Mouse (Mus musculus) CH12.LX (cell line): ENCODE measurements at regions not wholly inside any gene's neighbourhood (a gene's known extent, or its start where the extent isn't known, plus 50 kb on each side); places are given as distances from the start of the nearest gene placed in this dataset.

ENCODE experiments used
- DNase-seq: peaks from one replicate; pipeline ENCODE4 v3.0.0-alpha.2; 2013; ENCODE audit errors: extremely low read depth
- H3K27ac ChIP-seq: 2 replicates; pipeline ENCODE4 v1.5.1; 2012; ENCODE audit warnings: low read depth, mild to moderate bottlenecking, control low read depth, moderate library complexity; ENCODE audit not compliant: insufficient read depth
- H3K27me3 ChIP-seq: replicated peaks from 2 replicates; pipeline ENCODE3; 2012; ENCODE audit warnings: inconsistent platforms
- H3K36me3 ChIP-seq, 2 experiments: replicated peaks in 1 of 2; 2 replicates each; pipeline versions ENCODE3 to v1.6.1; 2012; ENCODE audit warnings: inconsistent platforms in 1 of 2, low read length in 1 of 2, mild to moderate bottlenecking in 1 of 2, mixed read lengths in 1 of 2, moderate library complexity in 1 of 2; ENCODE audit not compliant: control insufficient read depth in 1 of 2, insufficient read depth in 1 of 2
- H3K4me1 ChIP-seq, 2 experiments: 2 replicates each; pipeline ENCODE4 v1.6.1; 2012; ENCODE audit warnings: inconsistent platforms in 1 of 2, moderate library complexity in 1 of 2; ENCODE audit not compliant: insufficient read depth in 2 of 2, control insufficient read depth in 1 of 2
- H3K4me2 ChIP-seq: 2 replicates; pipeline ENCODE4 v1.6.1; 2012; ENCODE audit warnings: low read depth, mild to moderate bottlenecking, control low read depth; ENCODE audit not compliant: poor library complexity, insufficient read depth, severe bottlenecking
- H3K4me3 ChIP-seq, 3 experiments: fragments of 150-350 bp in 1 of 3; sonication (generic) in 1 of 3; replicated peaks in 1 of 3; 2 replicates each; pipeline versions ENCODE3 to v1.5.1; 2011 to 2012; ENCODE audit warnings: low read depth in 2 of 3, low read length in 2 of 3, mild to moderate bottlenecking in 2 of 3, moderate library complexity in 2 of 3, control low read depth in 1 of 3, improper control_type of control experiment in 1 of 3, inconsistent platforms in 1 of 3, mixed read lengths in 1 of 3; ENCODE audit not compliant: poor library complexity in 1 of 3
- H3K79me2 ChIP-seq: replicated peaks from 2 replicates; pipeline ENCODE4 v1.6.1; 2012; ENCODE audit warnings: mild to moderate bottlenecking, moderate library complexity; ENCODE audit not compliant: control insufficient read depth, poor library complexity, insufficient read depth, severe bottlenecking; ENCODE audit errors: extremely low read depth
- H3K9ac ChIP-seq: 2 replicates; pipeline ENCODE4 v1.6.1; 2012; ENCODE audit warnings: low read depth, mild to moderate bottlenecking, control low read depth, moderate library complexity; ENCODE audit not compliant: insufficient read depth
- H3K9me3 ChIP-seq: replicated peaks from 2 replicates; pipeline ENCODE3; 2012; ENCODE audit warnings: low read length, inconsistent platforms, mixed read lengths
- CHD1 ChIP-seq: IDR thresholded peaks from 2 replicates; pipeline ENCODE4 v1.6.1; 2012; ENCODE audit warnings: low read depth, low read length, improper control_type of control experiment, inconsistent platforms
- CHD2 ChIP-seq: IDR thresholded peaks from 2 replicates; pipeline ENCODE4 v1.6.1; 2011; ENCODE audit warnings: low read length, improper control_type of control experiment
- E2F4 ChIP-seq: IDR thresholded peaks from 2 replicates; pipeline ENCODE4 v1.6.1; 2011; ENCODE audit warnings: low read depth, low read length, improper control_type of control experiment; ENCODE audit not compliant: insufficient replicate concordance
- ELF1 ChIP-seq: IDR thresholded peaks from 2 replicates; pipeline ENCODE4 v1.6.1; 2014; ENCODE audit warnings: low read depth, mild to moderate bottlenecking, inconsistent platforms, low read length, improper control_type of control experiment
- EP300 ChIP-seq: IDR thresholded peaks from 2 replicates; pipeline ENCODE4 v1.6.1; 2011; ENCODE audit warnings: low read length, improper control_type of control experiment
- GABPA ChIP-seq: IDR thresholded peaks from 2 replicates; pipeline ENCODE4 v1.6.1; 2012; ENCODE audit warnings: low read depth, low read length, improper control_type of control experiment, inconsistent platforms; ENCODE audit not compliant: insufficient replicate concordance
- JUN ChIP-seq: IDR thresholded peaks from 2 replicates; pipeline ENCODE4 v1.6.1; 2011; ENCODE audit warnings: low read depth, mild to moderate bottlenecking, low read length, improper control_type of control experiment, moderate library complexity; ENCODE audit not compliant: insufficient read depth
- JUND ChIP-seq: conservative IDR thresholded peaks from 2 replicates; pipeline ENCODE4 v1.6.1; 2011; ENCODE audit warnings: low read depth, low read length, improper control_type of control experiment
- KAT2A ChIP-seq: IDR thresholded peaks from 2 replicates; pipeline ENCODE4 v1.6.1; 2012; ENCODE audit warnings: low read length, improper control_type of control experiment, inconsistent platforms; ENCODE audit not compliant: insufficient replicate concordance
- MAFK ChIP-seq: IDR thresholded peaks from 2 replicates; pipeline ENCODE4 v1.6.1; 2011; ENCODE audit warnings: low read length, improper control_type of control experiment; ENCODE audit not compliant: insufficient replicate concordance
- MAX ChIP-seq: IDR thresholded peaks from 2 replicates; pipeline ENCODE4 v1.6.1; 2011; ENCODE audit warnings: low read length, improper control_type of control experiment
- MAZ ChIP-seq: IDR thresholded peaks from 2 replicates; pipeline ENCODE4 v1.6.1; 2012; ENCODE audit warnings: low read depth, mild to moderate bottlenecking, inconsistent platforms, low read length, improper control_type of control experiment, moderate library complexity
- MEF2A ChIP-seq: IDR thresholded peaks from 2 replicates; pipeline ENCODE4 v1.6.1; 2014; ENCODE audit warnings: low read depth, mild to moderate bottlenecking, inconsistent platforms, low read length, improper control_type of control experiment, borderline replicate concordance
- MYC ChIP-seq: IDR thresholded peaks from 2 replicates; pipeline ENCODE4 v1.6.1; 2011; ENCODE audit warnings: low read depth, mild to moderate bottlenecking, improper control_type of control experiment, low read length
- POLR2A ChIP-seq: IDR thresholded peaks from 2 replicates; pipeline ENCODE4 v1.6.1; 2011; ENCODE audit warnings: low read depth, mild to moderate bottlenecking, improper control_type of control experiment, low read length
- POLR2AphosphoS2 ChIP-seq: IDR thresholded peaks from 2 replicates; pipeline ENCODE4 v1.6.1; 2011; ENCODE audit warnings: low read depth, low read length, improper control_type of control experiment
- TBP ChIP-seq: conservative IDR thresholded peaks from 2 replicates; pipeline ENCODE4 v1.6.1; 2011; ENCODE audit warnings: low read depth, low read length, improper control_type of control experiment
- UBTF ChIP-seq: IDR thresholded peaks from 2 replicates; pipeline ENCODE4 v1.6.1; 2012; ENCODE audit warnings: low read depth, mild to moderate bottlenecking, inconsistent platforms, low read length, improper control_type of control experiment, moderate library complexity
- USF1 ChIP-seq: IDR thresholded peaks from 2 replicates; pipeline ENCODE4 v1.6.1; 2014; ENCODE audit warnings: low read depth, mild to moderate bottlenecking, inconsistent platforms, low read length, improper control_type of control experiment
- ZC3H11A ChIP-seq: IDR thresholded peaks from 2 replicates; pipeline ENCODE4 v1.6.1; 2012; ENCODE audit warnings: low read depth, mild to moderate bottlenecking, inconsistent platforms, low read length, improper control_type of control experiment
- ZKSCAN1 ChIP-seq: IDR thresholded peaks from 2 replicates; pipeline ENCODE4 v1.6.1; 2012; ENCODE audit warnings: low read depth, inconsistent platforms, low read length, improper control_type of control experiment, borderline replicate concordance
- ZMIZ1 ChIP-seq: IDR thresholded peaks from 2 replicates; pipeline ENCODE4 v1.6.1; 2012; ENCODE audit warnings: low read depth, mild to moderate bottlenecking, inconsistent platforms, low read length, improper control_type of control experiment
- dilution Hi-C: fragments of 300-500 bp; cut with MboI; formaldehyde crosslinking; loops from 2 replicates; pipeline ENCODE4 v1.14.3; 2020; ENCODE audit warnings: low sequenced_read_pairs; ENCODE audit not compliant: extremely low pct_unique_long_range_greater_than_20kb, extremely low pct_ligation_motif_present
- in situ Hi-C: fragments of 300-500 bp; cut with MboI; formaldehyde crosslinking; loops from 3 replicates; pipeline ENCODE4 v1.14.3; 2019; ENCODE audit warnings: low sequenced_read_pairs, low pct_ligation_motif_present, low pct_unique_long_range_greater_than_20kb, mixed read lengths

DNA sequence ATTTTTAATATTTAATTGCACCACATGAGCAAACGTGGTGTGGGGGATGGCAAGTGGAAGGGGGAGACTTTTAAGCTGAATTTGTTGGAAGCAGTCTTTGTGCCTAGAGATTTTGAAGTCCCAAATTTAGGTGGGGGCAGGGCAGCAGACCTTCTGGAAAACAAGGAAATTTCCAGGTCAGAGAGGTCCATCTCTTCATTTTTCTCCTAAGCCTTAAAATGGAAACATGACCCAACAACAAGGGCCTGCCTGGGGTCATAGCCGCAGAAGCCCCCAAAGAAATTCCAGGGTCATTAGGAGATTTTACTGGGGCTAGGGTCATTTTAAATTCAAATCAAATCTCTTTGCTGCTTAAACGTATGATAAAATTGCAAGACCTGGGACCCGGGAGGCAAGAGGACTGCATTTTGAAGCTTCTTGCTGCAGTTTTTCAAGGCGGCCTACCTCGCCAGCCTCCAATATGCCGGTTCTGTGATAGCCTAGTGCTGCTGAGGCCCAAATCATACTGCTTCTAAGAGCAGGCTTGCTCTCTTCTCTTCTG is 490.0 kb downstream of the Prss52 start:
- Histone ChIP-seq H3K4me3 (no peak overlapping the region), H3K27ac (no peak overlapping the region), H3K4me1 (no peaks in the 10 kb centered on the region), H3K79me2 (no peaks in the 10 kb centered on the region), H3K9ac (no peak overlapping the region), H3K4me2 (no peak overlapping the region), H3K27me3 (peaks cover 7% of the 10 kb centered on the region), H3K9me3 (no peaks in the 10 kb centered on the region), H3K36me3 (no peaks in the 10 kb centered on the region)
- in situ Hi-C loops = no loop called here
- TF ChIP-seq CHD2 (no peak), ZKSCAN1 (no peak), MAFK (no peak), ZC3H11A (no peak), MAX (no peak)
- dilution Hi-C loops = no loop called here
- no peak for DNase-seq

DNA sequence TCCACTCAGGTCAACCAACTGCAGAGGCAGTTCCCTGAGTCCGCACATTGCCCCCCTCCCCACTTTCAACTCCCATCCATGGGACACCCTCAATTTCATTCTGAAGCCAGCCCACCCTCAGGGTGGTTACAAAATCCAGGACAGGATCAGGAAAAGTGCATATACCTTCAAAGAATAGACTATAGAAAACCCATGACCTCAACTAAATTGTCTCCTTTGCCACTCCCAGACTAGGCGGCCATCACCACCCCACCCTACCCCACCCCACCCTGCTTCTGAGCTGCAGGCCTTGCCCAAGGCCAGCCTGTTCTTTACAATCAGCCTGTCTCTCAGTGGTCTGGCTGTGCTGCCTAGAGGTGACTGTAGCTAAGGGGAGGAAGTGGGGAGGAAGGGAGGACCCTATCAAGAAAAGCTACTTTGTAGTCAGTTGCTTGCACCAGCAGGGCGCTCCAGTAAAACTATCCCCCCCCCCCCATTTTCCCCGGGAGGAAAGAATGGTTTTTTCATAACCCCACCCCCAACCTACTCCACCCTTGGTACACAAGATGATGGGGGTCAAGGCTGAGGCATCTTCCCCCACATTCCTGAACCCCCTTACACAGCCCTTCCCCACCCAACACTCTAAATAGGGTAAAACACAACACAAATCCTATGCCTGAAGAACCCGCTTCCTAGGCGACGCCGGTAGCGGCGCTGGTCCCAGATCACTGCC is 490.9 kb downstream of the Prss52 start:
- H3K4me1 ChIP-seq = no peaks in the 10 kb centered on the region
- no peaks in the 10 kb centered on the region for H3K79me2 ChIP-seq
- no peak for TF ChIP-seq GABPA
- TF ChIP-seq MAX = no peak
- TF ChIP-seq JUN = no peak
- TF ChIP-seq POLR2A = no peak
- TF ChIP-seq MEF2A = no peak
- TF ChIP-seq KAT2A = no peak
- no peak for TF ChIP-seq POLR2AphosphoS2
- no peak for TF ChIP-seq TBP
- no peak for TF ChIP-seq E2F4
- no peak for TF ChIP-seq USF1
- no peak for TF ChIP-seq CHD1
- TF ChIP-seq CHD2 = no peak
- TF ChIP-seq JUND = no peak
- no peak for TF ChIP-seq UBTF
- no peak for TF ChIP-seq MAZ
- TF ChIP-seq MYC = no peak
- TF ChIP-seq ZMIZ1 = no peak
- no peak for TF ChIP-seq EP300
- no peak for TF ChIP-seq ELF1
- no peaks in the 10 kb centered on the region for H3K9me3 ChIP-seq
- dilution Hi-C loops (no loop called here), in situ Hi-C loops (no loop called here)
- no peak overlapping the region for H3K4me3 ChIP-seq
- peaks cover 5% of the 10 kb centered on the region for H3K27me3 ChIP-seq
- no peak overlapping the region for H3K9ac ChIP-seq
- no peak overlapping the region for H3K4me2 ChIP-seq
- no peak overlapping the region for H3K27ac ChIP-seq
- H3K36me3 ChIP-seq = no peaks in the 10 kb centered on the region
- DNase-seq = no peak
